Mouse (Mus musculus): ENCODE results near the gene Sod1. TPM values are rescaled to one million over a fixed set of nuclear protein-coding genes. Genes with fewer than 3 reads are reported as not detected.
A peak's percentile ranks its signal among the peaks of the same experiment; 100 is the strongest.

The Sod1 gene
- polyA plus RNA-seq (2014; fragmentation: Nextera tagmentation; extraction: Ambion mirVana) = 1,073 and 1,078 TPM in 2 replicates

DNA sequence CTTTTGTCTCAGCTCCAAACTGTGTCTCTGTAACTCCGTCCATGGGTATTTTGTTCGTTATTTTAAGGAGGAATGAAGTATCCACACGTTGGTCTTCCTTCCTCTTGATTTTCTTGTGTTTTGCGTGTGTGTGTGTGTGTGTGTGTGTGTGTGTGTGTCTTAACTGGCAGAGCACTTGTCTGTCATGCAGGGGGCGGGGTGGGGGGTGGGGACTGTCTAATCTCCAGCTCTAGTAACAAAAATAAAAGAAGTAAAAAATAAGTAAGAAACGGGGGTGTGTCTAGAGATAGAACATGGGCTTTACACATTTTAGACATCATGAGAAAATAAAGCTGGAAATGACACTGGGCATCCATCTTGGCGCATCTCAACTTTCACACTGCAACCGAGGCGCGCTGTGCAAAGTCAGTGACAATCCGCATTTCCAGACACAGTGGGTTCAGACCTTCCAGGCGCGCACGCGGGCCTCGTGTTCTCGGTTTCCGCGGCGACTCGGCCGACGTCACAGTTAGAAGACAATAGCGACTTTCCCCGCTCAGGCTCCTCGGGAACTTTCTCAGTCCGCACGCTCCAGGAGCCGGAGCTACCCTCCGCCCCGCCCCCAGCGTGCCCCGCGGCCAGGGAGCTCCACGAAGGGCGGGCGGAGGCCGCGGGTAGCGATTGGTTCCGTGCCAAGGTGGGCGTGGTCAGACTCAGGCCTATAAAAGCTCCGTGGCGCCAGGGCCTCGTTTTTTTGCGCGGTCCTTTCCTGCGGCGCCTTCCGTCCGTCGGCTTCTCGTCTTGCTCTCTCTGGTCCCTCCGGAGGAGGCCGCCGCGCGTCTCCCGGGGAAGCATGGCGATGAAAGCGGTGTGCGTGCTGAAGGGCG is at the start of gene Sod1:
Gene Sod1, plus strand, starts transcription at position 729 of the 866 bp plus-strand sequence.
- Histone ChIP-seq H3K27ac (ENCODE audit: low read depth, low read length) (peak within 1 kb of the TSS; percentile 88), H3K36me3 (ENCODE audit: control insufficient read depth, insufficient read depth, low read length) (peaks cover under 1% of the 10 kb centered on the region), H3K9ac (ENCODE audit: low read length) (peak within 1 kb of the TSS; percentile 87), H3K4me1 (ENCODE audit: control insufficient read depth, insufficient read depth, low read length) (peaks cover 13% of the 10 kb centered on the region), H3K27me3 (ENCODE audit: control insufficient read depth, insufficient read depth, low read length) (no peaks in the 10 kb centered on the region), H3K9me3 (ENCODE audit: control insufficient read depth, low read length) (no peaks in the 10 kb centered on the region), H3K4me2 (ENCODE audit: low read depth) (peak within 1 kb of the TSS; percentile 78), H3K4me3 (ENCODE audit: low read depth, low read length) (peak within 1 kb of the TSS; percentile 96)
- DNase-seq (ENCODE audit: low spot score) (peak; percentile 98), ATAC-seq (ENCODE audit: insufficient read depth, low FRiP score, low TSS enrichment) (peak; percentile 96)
- WGBS = 2% methylated on average over 63 of the region's 63 CpGs

DNA sequence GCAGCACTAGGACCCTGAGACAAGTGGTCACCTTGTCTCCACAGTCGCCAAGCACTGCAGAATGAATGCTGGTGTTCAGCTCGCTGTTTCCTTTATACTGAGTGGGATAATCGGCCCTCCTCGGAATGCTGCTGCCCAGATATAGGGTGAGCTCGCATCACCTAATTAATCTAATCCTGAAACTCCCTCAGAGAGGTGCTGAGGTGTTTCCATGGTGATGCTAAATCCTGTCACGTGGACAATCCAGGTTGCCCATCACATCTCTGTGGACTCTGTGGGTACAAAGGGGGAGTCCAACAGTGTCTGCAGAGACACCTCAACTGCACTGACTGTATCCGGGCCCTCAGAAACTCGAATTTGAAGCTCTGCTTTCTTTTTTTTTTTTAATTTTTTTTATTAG is 49.1 kb upstream of the Sod1 start:
- H3K4me1 ChIP-seq (ENCODE audit: control insufficient read depth, insufficient read depth, low read length) = no peaks in the 10 kb centered on the region
- ATAC-seq (ENCODE audit: insufficient read depth, low FRiP score, low TSS enrichment) = no peak
- H3K9ac ChIP-seq (ENCODE audit: low read length) = no peak overlapping the region
- no peak for DNase-seq (ENCODE audit: low spot score)
- H3K36me3 ChIP-seq (ENCODE audit: control insufficient read depth, insufficient read depth, low read length) = no peaks in the 10 kb centered on the region
- 76% methylated on average over 8 of the region's 8 CpGs for WGBS
- no peaks in the 10 kb centered on the region for H3K27me3 ChIP-seq (ENCODE audit: control insufficient read depth, insufficient read depth, low read length)
- H3K27ac ChIP-seq (ENCODE audit: low read depth, low read length) = no peak overlapping the region
- H3K4me2 ChIP-seq (ENCODE audit: low read depth) = no peak overlapping the region
- H3K9me3 ChIP-seq (ENCODE audit: control insufficient read depth, low read length) = no peaks in the 10 kb centered on the region
- H3K4me3 ChIP-seq (ENCODE audit: low read depth, low read length) = no peak overlapping the region

DNA sequence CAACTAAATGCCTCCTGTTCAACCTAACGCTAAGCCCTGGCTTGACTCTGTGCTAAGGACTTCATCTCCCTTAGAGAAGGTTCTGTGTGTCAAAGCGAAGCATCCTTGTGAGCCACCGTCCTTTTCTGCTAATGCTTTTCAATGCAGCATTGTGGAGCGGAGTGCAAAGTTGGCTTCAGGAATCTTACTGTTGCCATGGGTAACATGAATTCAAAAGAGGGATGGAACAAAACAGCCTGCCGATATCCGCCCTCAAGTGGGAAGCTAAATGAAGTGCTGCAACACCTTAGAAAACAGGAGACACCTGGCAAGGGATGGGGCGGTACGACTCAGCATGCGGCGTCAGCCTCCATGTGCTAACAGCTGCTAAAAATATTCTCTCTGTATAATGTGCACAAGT is 44.1 kb upstream of the Sod1 start:
- WGBS = 55% methylated on average over 10 of the region's 10 CpGs
- ATAC-seq (ENCODE audit: insufficient read depth, low FRiP score, low TSS enrichment) (peak; percentile 38; the same call in 1 of the 2 replicates), DNase-seq (ENCODE audit: low spot score) (no peak)
- no peaks in the 10 kb centered on the region for H3K9me3 ChIP-seq (ENCODE audit: control insufficient read depth, low read length)
- no peak overlapping the region for H3K27ac ChIP-seq (ENCODE audit: low read depth, low read length)
- H3K4me2 ChIP-seq (ENCODE audit: low read depth) = no peak overlapping the region
- no peaks in the 10 kb centered on the region for H3K27me3 ChIP-seq (ENCODE audit: control insufficient read depth, insufficient read depth, low read length)
- no peak overlapping the region for H3K4me3 ChIP-seq (ENCODE audit: low read depth, low read length)
- no peaks in the 10 kb centered on the region for H3K4me1 ChIP-seq (ENCODE audit: control insufficient read depth, insufficient read depth, low read length)
- no peak overlapping the region for H3K9ac ChIP-seq (ENCODE audit: low read length)
- H3K36me3 ChIP-seq (ENCODE audit: control insufficient read depth, insufficient read depth, low read length) = no peaks in the 10 kb centered on the region

DNA sequence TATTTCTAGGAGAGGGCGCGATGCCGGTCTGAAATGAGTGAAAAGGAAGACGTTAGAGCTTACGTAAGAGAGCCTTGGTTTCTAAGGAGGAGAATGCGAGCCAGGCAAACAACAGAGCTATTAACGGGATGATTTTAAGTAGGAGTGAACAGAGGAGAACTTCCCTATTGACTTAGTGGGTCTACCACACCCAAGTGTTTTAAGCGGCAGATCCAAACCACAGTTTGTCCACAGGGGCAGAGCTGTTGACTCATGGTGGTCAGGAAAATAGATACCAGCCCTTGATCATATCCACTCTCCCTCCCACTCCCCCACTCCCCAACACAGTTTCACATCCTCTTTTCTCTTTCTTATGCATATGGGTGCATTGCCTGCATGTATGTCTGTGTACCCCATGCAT is 43.1 kb upstream of the Sod1 start:
- Histone ChIP-seq H3K27me3 (ENCODE audit: control insufficient read depth, insufficient read depth, low read length) (no peaks in the 10 kb centered on the region), H3K36me3 (ENCODE audit: control insufficient read depth, insufficient read depth, low read length) (no peaks in the 10 kb centered on the region), H3K4me3 (ENCODE audit: low read depth, low read length) (no peak overlapping the region), H3K27ac (ENCODE audit: low read depth, low read length) (no peak overlapping the region), H3K4me1 (ENCODE audit: control insufficient read depth, insufficient read depth, low read length) (no peaks in the 10 kb centered on the region), H3K4me2 (ENCODE audit: low read depth) (no peak overlapping the region), H3K9me3 (ENCODE audit: control insufficient read depth, low read length) (no peaks in the 10 kb centered on the region), H3K9ac (ENCODE audit: low read length) (no peak overlapping the region)
- ATAC-seq (ENCODE audit: insufficient read depth, low FRiP score, low TSS enrichment) (no peak), DNase-seq (ENCODE audit: low spot score) (no peak)
- 87% methylated on average over 8 of the region's 8 CpGs for WGBS

DNA sequence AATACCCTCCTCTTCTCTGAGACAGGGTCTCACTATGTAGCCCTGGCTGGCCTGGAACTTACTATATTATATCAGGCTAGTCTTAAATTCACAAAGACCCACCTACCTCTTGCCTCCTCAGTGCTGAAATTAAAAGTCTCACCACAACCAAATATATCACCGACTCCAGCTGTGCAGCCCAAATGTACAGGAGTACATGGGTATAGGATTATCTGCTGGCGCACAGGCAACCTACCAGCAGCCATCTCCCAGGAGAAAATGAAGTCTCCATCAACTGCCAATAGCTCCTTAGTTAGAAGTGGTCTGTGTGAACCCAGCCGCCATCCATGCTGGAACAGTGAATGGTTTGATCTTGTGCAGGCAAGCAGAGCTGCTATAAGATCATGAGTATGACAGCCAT is 42.1 kb upstream of the Sod1 start:
- no peak for DNase-seq (ENCODE audit: low spot score)
- no peak for ATAC-seq (ENCODE audit: insufficient read depth, low FRiP score, low TSS enrichment)
- WGBS = 95% methylated on average over 3 of the region's 3 CpGs
- Histone ChIP-seq H3K4me2 (ENCODE audit: low read depth) (no peak overlapping the region), H3K27me3 (ENCODE audit: control insufficient read depth, insufficient read depth, low read length) (no peaks in the 10 kb centered on the region), H3K9me3 (ENCODE audit: control insufficient read depth, low read length) (no peaks in the 10 kb centered on the region), H3K4me3 (ENCODE audit: low read depth, low read length) (no peak overlapping the region), H3K36me3 (ENCODE audit: control insufficient read depth, insufficient read depth, low read length) (no peaks in the 10 kb centered on the region), H3K4me1 (ENCODE audit: control insufficient read depth, insufficient read depth, low read length) (no peaks in the 10 kb centered on the region), H3K9ac (ENCODE audit: low read length) (no peak overlapping the region), H3K27ac (ENCODE audit: low read depth, low read length) (no peak overlapping the region)

DNA sequence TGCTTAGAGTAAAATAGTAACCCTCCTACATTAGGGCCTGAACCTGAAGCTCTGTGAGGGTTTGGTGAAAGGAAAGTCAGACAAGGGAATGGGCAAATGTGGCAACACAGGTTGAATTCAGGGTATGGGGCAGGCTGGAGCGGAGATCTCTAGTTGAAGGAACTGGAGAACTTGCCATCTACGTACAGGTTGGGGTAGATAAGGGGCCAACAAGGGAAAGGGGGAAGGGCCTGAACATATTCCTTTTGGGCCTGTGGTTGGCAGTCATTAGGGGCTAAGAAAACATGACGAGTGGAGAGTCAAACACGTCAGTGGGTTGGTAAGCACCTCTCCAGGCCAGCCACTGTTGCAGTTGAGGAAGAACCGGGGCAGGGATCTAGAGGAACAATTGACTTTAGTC is 40.7 kb upstream of the Sod1 start:
- ATAC-seq (ENCODE audit: insufficient read depth, low FRiP score, low TSS enrichment) = no peak
- no peak overlapping the region for H3K27ac ChIP-seq (ENCODE audit: low read depth, low read length)

DNA sequence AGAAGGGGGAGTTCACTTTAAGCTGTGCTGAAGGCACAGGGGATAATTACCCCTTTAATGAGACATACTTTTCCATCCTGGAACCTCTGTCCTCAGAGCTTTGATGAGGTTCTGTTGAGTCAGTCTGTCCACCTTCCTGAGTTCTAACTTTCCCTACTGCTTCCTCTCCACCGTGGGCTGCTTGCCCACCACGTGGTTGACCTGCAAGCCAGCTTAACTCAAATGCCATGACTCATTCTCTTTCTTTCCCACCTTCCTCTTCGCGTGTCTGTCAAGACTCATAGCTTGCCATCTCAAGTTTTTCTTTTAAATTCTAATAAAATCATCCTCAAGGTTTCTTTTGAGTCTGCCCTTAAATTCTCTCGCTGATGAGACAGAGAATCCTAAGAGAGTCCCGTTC is 39.6 kb upstream of the Sod1 start:
- H3K27me3 ChIP-seq (ENCODE audit: control insufficient read depth, insufficient read depth, low read length) = no peaks in the 10 kb centered on the region

More for the DNA sequence above, 40.7 kb upstream of the Sod1 start:
- no peak for DNase-seq (ENCODE audit: low spot score)
- WGBS = 84% methylated on average over 5 of the region's 5 CpGs
- no peaks in the 10 kb centered on the region for H3K27me3 ChIP-seq (ENCODE audit: control insufficient read depth, insufficient read depth, low read length)
- H3K4me2 ChIP-seq (ENCODE audit: low read depth) = no peak overlapping the region
- H3K9me3 ChIP-seq (ENCODE audit: control insufficient read depth, low read length) = no peaks in the 10 kb centered on the region
- no peaks in the 10 kb centered on the region for H3K36me3 ChIP-seq (ENCODE audit: control insufficient read depth, insufficient read depth, low read length)
- no peak overlapping the region for H3K4me3 ChIP-seq (ENCODE audit: low read depth, low read length)
- H3K4me1 ChIP-seq (ENCODE audit: control insufficient read depth, insufficient read depth, low read length) = no peaks in the 10 kb centered on the region
- no peak overlapping the region for H3K9ac ChIP-seq (ENCODE audit: low read length)

DNA sequence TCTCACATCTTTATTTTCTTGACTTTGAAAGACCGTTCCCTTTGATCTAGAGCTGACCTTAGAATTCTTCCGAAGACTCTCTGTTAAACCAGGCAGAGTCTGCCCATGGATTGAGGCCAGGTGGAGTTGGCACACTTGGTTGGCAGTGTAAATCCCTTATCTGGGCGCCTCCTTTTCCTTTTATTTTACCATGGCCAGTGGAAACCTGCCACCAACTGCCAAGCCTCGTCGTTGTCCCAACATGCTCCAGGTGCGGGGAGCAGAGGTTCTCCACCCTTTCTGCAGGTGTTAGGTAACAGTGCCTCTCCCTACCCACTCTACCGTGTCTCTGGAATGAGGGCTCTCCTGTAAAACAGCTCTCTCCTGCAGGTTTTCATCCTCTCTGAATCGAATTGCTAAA is 38.9 kb upstream of the Sod1 start:
- Histone ChIP-seq H3K27me3 (ENCODE audit: control insufficient read depth, insufficient read depth, low read length) (no peaks in the 10 kb centered on the region), H3K9me3 (ENCODE audit: control insufficient read depth, low read length) (no peaks in the 10 kb centered on the region), H3K4me2 (ENCODE audit: low read depth) (no peak overlapping the region), H3K27ac (ENCODE audit: low read depth, low read length) (no peak overlapping the region), H3K4me1 (ENCODE audit: control insufficient read depth, insufficient read depth, low read length) (no peaks in the 10 kb centered on the region), H3K4me3 (ENCODE audit: low read depth, low read length) (no peak overlapping the region), H3K9ac (ENCODE audit: low read length) (no peak overlapping the region), H3K36me3 (ENCODE audit: control insufficient read depth, insufficient read depth, low read length) (no peaks in the 10 kb centered on the region)
- ATAC-seq (ENCODE audit: insufficient read depth, low FRiP score, low TSS enrichment) (no peak), DNase-seq (ENCODE audit: low spot score) (no peak)
- 90% methylated on average over 8 of the region's 8 CpGs for WGBS

More for the DNA sequence above, 39.6 kb upstream of the Sod1 start:
- Histone ChIP-seq H3K9ac (ENCODE audit: low read length) (no peak overlapping the region), H3K4me3 (ENCODE audit: low read depth, low read length) (no peak overlapping the region), H3K4me2 (ENCODE audit: low read depth) (no peak overlapping the region), H3K4me1 (ENCODE audit: control insufficient read depth, insufficient read depth, low read length) (no peaks in the 10 kb centered on the region), H3K36me3 (ENCODE audit: control insufficient read depth, insufficient read depth, low read length) (no peaks in the 10 kb centered on the region), H3K27ac (ENCODE audit: low read depth, low read length) (no peak overlapping the region), H3K9me3 (ENCODE audit: control insufficient read depth, low read length) (no peaks in the 10 kb centered on the region)
- no peak for DNase-seq (ENCODE audit: low spot score)
- no peak for ATAC-seq (ENCODE audit: insufficient read depth, low FRiP score, low TSS enrichment)
- 85% methylated on average over 6 of the region's 6 CpGs for WGBS

DNA sequence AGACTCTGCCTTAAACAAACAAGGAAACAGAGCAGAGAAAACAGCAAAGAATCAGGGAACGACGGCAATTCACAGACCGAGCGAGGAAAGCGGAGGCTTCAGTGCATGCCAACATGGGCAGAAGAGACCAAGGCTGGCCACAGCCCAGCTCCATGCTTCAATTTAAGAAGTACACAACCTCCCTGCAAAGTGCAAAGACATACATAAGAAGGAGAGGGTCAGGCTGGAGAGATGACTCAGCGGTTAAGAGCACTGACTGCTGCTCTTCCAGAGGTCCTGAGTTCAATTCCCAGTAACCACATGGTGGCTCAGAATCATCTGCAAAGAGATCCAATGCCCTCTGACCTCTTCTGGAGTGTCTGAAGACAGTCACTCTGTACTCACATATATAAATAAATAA is 36.4 kb upstream of the Sod1 start:
- ATAC-seq (ENCODE audit: insufficient read depth, low FRiP score, low TSS enrichment) (no peak), DNase-seq (ENCODE audit: low spot score) (no peak)
- Histone ChIP-seq H3K27me3 (ENCODE audit: control insufficient read depth, insufficient read depth, low read length) (no peaks in the 10 kb centered on the region), H3K4me1 (ENCODE audit: control insufficient read depth, insufficient read depth, low read length) (no peaks in the 10 kb centered on the region), H3K9me3 (ENCODE audit: control insufficient read depth, low read length) (no peaks in the 10 kb centered on the region), H3K9ac (ENCODE audit: low read length) (no peak overlapping the region), H3K4me2 (ENCODE audit: low read depth) (no peak overlapping the region), H3K36me3 (ENCODE audit: control insufficient read depth, insufficient read depth, low read length) (no peaks in the 10 kb centered on the region), H3K27ac (ENCODE audit: low read depth, low read length) (no peak overlapping the region), H3K4me3 (ENCODE audit: low read depth, low read length) (no peak overlapping the region)
- 65% methylated on average over 6 of the region's 6 CpGs for WGBS
